Mouse (Mus musculus): ENCODE measurements around the gene Cript.
A peak's percentile ranks its signal among the peaks of the same experiment; 100 is the strongest.

The Cript gene

DNA sequence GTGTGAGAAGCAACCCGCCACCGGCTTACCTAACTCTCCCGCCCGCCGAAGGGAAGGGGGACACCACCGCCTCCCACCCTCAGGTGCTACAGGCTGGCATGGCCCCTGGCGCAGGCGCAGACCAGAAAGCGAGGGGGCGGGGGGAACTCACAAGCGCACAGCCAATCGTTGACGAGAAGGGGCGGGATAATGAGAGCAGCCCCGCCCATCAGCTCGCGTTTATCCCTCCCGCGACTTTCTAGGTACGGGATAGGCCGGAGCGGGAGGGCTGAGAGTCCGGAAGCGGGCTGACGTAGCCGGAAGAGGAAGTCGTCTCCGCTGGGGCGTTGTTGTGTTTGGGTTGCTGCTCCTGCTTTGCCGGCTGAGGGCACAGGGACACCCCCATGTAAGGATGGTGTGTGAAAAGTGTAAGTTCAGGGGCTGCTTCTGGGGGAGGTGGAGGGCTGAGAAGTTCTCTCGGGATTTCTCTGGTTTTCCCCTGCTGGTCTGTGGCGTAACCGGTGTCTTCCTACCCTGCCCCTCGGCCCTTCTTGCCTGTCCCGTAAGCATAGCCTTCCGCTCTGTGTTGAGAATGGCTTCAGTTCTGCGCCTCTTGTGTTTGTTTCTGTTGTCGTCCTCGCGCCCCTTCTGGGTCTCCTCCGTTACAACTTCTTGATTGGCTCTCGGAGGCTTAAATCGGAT is at the start of gene Cript, which contains the start of gene Pigf:
Cript (plus strand) TSS at position 282 of the 681 bp plus-strand sequence.
Pigf (minus strand) TSS at position 138 of the 681 bp plus-strand sequence.
- peak; percentile 99 for DNase-seq

DNA sequence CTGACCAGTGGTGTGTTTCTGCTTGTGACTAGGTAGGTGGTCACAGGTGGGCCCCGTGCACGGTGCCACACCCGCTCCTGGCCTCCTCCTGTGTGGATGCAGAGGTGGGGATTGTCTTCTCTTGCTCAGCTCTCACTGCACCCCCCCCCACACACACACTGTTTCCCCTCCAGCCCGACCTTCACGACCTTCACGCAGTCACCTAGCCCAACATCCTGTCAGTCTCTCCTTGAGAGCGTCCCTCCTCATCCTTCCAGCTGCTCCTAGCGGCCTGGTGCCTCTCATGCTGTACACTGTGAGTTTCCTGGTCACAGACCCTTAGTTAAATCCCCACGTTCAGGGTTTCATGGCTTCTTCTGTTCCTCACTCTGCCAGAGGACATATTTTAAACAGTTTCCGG is 49.0 kb upstream of the Cript start:
- no peak for DNase-seq

DNA sequence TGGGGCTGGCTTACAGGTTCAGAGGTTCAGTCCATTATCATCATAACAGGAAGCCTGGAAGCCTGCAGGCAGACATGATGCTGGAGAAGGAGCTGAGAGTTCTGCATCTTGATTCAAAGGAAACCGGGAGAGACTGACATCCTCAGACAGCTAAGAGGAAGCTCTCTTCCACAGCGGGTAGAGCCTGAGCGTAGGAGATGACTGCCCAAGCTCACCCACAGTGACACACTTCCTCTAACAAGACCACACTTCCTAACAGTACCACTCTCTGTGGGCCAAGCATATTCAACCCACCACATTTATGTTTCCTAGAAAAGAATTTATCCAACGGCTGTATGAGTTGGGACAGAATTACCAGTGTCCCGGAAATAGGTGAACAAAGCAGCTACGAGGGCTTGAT is 46.9 kb upstream of the Cript start:
- no peak for DNase-seq

DNA sequence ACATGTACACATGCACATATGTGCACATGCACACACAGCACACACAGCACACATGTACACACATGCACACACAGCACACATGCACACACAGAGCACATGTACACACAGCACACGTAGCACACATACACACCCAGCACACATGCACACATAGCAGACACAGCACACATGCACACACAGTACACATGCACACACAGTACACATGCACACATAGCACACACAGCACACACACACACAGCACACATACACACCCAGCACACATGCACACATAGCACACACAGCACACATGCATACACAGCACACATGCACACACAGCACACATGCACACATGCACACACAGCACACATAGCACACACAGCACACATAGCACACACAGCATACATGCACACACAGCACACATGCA is 44.1 kb upstream of the Cript start:
- DNase-seq: no peak

DNA sequence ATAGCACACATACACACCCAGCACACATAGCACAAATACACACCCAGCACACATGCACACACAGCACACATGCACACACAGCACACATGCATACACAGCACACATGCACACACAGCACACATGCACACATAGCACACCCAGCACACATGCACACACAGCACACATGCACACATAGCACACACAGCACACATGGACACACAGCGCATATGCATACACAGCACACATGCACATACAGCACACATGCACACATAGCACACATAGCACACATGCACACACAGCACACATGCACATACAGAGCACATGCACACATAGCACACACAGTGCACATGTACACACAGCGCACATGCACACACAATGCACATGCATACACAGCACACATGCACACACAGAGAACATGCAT is 43.6 kb upstream of the Cript start:
- DNase-seq: no peak

DNA sequence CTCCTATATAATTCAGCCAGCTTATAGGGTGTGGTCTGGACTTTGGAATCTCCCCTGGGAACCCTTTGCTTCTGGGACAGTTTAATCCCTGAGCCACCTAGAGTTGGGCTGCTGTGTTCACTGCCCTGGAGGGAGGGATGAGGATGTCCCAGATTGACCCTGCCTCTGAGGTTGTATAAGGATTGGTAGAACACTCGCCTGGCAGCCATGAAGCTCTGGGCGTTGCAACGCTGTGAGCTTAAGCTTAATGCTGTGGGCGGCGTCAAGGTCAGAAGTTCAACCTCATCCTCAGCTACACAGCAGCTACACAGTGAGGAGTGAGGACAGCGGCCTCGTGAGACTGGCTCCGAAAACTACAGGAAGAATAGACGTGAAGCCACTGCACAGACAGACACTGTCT is 42.9 kb upstream of the Cript start:
- no peak for DNase-seq

DNA sequence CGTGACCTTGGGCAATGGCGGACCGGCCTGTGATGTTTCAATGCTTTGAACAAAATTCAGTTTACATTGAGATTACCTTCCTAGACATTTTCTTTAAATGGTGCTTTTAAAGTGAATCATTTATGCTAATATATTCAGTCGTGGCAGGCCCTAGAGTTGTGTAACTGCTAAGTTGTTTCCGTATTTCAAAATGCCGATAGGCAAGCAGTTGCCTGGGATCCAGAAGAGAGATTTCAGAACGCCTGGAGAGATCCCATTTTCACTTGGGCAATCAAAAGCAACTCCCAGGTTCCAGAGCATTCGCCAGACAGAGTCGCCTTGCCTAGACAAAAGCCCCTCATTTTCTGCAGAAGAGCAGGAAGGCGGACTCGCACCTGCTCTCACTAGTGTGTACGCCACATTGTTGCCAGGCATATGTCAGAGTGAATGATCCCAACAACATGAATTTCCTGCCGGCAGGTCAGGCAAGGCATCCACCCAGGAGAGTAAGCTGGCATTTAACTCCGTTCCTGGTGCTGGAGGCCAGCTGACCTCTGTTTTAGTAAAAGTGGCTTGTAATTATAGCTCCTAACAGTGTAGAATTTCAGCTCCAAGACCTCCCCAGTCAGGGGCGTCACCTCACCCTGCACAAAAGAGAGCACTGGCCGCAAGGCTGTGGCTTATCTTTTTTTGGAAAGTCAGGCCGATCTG is 38.8 kb upstream of the Cript start:
- no peak for DNase-seq

DNA sequence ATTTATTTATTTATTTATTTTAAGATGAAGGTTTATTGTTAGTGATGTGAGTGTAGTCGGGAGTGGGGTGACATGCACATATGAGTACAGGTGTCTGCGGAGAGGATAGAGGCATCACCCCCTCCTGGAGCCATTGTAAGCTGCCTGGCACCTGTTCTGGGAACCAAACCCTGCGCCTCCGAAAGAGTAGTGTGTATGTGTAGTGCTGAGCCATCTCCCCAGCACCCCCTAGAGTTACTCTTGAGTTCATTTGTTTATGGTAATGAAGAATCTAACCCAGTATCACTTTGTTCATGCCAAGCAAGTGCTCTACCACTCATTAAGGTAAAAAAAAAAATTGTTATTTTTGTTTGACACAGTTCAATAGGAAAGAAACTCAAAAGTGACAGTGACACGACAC is 37.2 kb upstream of the Cript start:
- DNase-seq: no peak

DNA sequence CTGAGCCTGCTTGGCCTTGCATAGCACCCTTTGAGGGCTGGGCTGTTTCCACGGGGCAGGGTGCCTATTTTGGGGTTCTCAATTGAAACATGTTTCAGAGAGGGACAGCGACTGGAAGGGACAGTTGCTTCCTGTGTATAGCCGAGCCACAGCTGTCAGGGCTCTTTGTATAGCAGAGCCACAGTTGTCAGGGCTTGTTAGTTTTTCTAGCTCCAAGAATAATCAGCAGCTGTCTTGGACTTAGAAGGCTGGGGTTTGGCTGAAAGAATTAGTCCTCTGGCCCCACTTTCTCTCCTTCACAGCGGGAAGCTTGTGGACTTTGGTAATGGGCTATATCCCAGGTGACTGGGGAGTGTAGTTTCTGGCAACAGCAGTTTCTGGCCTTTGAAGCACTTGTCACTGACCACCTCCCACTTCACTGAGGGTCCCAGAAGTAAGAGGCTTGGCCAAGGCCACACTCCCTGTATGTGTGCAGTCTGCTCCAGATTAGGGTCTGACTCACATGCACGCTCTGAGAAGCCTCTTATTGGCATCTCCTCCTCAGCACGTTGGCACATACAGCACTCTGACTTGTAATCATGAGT is 36.7 kb upstream of the Cript start:
- no peak for DNase-seq

DNA sequence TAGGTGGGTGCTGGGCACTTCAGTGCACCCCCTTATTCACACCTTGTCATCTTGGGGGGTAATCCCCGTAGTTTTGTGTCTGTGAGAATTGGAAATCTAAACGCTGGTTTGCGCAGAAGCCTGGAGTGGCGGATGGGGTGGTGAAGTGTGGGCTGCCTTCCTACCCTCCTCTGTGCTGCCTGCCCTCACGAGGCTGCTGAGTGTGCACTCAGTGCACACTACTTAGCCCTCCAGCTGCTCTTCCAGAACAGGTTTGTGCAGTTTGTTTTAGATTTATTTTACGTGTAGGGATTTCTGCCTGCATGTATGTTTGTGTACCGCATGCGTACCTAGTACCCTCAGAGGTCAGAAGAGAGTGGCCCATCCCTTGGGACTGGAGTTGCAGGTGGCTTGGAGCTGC is 34.0 kb upstream of the Cript start:
- no peak for DNase-seq

DNA sequence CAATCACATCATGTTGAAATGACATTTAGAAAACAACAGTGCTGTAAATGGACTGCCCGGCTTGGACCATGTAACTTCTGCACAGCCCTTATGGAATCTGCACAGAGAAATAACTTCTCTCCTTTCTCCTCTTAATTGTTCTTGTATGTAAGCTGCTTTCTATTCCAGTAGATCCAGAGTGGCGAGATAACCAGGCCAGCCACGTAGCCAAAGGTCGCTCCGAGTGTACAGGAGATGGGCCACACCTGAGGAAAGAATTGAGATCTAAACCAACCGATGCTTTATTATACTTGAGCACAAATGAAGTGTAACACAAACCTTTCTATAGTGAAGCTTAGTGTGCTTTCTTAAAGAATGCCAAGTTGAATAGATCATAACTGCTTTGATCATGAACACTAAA is 28.0 kb upstream of the Cript start:
- DNase-seq: no peak

DNA sequence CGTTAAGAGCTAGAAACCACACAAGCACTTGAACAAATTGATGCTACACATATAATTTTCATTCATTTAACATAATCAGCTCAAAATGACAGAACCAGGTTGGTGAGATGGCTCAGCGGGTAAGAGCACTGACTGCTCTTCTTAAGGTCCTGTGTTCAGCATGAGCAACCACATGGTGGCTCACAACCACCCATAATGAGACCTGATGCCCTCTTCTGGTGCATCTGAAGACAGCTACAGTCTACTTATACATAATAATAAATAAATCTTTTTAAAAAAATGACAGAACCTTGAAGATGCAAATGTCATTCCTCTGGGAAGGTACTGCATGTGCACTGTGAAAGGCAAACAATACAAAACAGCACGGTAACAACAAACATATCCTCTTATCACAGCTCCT is 16.4 kb upstream of the Cript start:
- DNase-seq: no peak

DNA sequence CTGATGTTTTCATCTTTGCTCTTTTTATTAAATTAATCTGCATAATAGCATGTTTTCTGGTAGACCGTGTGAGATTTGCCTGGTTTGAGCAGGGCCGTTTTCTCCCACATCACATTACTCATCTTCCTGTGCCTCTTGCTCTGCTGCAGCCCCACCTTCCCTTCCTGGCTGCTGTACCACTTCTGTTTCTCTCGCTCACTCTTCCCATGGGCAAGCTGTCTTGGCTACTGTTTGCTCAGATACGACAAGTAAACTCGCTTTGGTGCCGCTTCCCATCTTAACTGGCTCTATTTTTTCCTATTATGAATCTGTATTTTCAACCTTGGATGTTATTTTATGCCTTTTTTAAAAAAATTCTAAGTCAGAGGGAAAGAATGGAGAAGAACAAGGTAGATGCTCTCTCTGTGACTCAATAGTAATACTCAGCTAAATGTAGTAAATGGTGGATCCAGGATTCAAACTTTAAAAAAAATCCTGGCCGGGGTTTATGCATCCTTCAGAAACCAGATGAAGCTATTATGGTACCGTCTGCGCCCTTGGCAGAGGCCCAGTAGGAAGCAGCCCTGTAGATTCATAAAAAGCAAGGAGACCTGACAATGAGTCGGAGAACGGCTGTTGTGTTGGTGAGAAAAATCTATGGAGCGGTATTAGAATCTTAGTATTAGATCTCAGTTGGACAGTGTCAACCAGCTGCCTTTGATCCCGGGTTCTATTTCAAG is 13.9 kb upstream of the Cript start:
- peak; percentile 75 for DNase-seq

DNA sequence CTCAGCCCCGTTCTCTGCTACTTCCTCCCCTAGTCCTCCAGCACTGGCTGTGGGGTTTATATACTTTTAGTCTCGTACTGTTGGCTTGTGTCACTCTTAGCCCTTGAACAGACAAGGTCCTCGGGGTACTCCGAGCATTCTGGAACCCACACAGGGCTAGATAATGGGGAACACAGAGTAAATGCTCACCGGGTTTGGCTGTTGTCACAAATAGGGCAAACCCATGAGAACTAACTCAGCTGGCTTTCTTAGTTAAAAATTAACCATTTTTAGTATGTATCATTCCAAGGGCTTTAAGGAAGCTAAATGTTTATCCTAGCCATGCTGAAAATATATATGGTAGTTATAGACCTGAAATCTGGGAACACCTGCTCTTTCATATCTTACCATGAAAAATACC is 5.7 kb upstream of the Cript start:
- DNase-seq: no peak

DNA sequence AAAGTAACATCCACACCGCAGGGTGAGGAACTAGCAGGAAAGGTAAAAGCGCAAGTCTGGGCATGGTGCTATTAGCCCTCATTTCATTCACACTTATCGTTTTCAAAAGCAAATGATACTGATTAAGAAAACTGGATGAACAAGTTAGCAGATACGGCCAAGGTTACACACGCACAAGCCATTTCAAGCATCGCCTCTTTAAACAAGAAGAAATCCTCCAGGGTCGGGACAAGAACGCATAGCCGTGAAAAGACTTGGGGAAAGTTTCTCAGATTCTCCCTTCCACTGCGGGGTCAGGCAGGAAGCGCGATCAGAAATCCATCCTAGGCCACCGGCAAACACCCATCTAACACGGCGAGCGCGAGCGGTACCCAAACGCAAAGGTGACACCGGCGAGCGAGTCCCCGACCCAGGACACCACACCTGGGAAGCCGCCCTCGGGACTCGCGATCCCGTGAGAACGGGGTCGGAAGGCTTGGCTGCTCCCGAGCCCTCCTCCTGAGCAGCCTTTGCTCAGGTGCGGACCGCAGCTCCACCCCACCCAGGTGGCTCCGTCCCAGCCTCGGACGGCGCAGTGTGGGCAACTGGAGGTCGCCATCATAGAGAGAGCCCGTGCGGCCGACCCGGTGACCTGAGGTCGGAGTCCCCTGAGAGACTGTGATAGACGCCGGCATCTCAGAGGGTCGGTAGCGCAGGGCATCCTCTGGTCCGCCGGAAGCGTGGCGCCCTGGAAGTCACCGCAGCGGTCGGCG is 683 bp upstream of the Cript start:
- DNase-seq: no peak

DNA sequence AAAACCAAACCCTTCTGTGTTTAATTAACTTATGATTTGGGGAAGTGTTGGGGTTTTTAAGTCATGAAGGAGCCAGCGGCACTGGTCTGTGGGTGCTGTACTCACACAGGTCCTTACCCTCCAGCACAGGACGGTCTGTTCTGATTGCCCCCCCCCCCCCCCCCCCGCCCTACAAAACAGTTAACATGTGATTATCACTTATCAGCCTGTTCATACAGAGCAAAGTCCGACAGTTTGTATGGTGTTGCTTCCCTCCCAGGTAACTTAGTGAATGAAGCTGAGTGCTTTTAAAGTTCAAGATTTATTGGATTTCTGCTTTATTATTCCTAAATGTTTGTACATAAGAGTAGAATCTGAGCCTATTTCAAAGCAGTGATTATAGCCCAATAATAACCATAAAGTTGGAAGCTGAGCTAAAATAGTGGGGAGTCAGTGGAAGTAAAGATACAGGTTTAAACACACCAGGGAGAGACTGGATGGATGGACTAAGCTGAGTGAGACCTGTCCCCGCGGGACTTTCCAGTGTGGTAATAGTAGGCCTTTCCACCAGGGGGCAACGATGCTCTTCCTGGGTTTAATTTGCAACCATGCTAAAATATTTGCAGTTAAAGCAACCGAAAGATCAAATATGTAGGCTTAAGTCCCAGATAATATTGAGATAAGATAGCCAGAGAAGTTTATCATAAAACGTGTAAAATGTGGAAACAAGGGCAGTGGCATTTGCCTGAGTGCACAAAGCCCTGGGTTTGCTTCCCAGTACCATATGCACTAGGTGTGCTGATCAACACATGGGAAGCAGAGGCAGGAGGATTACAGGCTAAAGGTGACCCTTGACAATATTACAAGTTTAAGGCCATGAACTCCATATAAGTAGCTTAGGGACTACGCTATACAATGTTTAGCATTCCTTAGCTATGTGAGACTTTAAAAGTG is 11.1 kb downstream of the Cript start:
- no peak for DNase-seq

DNA sequence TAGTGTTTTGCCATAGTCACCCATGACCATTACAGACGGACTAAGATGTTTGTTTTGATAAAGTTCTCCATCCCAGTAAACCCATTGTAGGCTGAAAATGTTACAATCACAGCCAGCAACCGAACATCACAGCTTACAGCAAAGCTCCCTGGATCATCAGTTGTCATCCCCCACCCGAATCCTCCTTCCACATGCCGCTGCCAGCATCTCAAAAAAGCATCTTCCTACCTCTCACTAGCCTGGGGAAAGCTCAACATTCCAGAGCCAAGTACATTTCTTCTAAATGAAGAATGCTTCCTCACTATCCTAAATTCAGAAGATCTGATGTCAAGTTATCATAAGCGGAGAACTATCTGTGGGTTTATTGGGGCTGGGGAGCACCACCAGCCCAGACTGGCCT is 13.1 kb downstream of the Cript start:
- no peak for DNase-seq

DNA sequence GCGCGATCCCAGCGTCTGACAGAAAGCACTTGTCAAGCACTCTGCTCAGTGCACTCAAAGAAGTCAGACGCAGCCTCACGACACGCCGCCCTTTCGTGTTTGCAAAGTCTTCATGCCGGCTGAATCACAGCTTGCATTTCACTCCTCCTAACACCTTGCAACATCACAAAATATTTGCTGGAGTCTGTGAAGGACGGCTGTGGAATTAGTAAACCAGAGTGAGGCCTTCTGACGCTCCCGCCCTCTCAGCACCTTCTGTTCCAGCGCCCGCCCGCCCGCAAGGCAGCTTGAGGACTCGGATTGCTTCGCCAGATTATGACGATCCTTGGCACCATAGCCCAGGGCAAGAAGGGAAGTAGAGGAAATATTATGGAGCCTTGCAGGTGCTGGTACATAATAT is 16.4 kb downstream of the Cript start:
- DNase-seq: no peak

DNA sequence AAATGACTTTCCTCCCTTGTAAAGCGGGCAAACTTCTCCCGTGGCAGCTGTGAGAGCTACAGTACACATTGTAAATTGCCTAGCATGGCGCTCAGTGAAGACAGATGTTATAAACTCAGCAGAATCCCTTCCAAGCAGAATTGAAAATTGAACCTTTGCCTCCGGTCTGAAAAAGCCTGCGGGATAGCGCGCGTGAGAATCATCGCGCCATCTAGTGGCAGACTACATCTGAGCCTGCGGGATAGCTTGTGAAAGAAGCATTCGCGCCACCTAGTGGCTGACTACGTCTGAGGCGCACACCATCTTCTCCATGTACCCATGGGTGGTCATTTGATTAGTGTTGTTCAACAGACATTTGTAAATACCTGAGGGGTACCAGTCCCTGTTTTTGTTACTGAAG is 19.0 kb downstream of the Cript start:
- DNase-seq: peak; percentile 87

DNA sequence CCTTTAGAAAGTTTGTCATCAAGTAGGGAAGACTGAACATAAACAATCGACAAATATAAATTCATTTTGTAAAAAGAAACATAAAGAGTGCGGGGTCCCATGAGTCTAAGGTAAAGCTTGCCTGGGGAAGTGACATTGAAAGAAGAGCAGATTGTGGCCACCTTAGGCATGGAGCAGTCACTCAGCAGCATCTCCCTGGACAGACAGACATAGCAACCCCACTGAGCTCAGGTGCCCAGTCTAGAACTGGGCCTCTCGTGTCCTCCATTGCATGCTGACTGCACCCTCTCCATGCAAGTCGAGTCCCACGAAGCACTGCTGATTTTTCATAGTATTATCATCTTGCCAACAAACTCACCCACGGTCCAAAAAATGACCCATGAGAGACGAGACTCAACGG is 19.4 kb downstream of the Cript start:
- DNase-seq: no peak

DNA sequence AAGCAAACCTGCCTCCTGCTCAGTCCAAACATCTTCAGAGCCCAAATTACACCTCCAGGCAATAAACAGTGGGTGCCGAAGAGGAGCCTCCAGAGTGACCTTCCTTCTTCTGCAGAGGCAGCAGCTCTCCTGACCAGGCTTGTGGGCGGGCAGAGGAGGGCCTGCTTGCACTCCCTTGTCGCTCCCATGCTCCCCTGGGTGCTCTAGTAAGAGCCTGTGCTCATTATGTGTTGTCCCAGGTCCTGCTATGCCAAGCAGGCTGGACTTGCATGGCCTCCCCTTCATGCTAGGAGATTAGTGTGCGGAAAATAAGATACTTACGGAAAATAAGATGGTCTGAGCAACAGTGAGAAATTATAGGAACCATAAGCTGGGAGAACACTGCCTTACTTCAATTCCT is 24.3 kb downstream of the Cript start:
- no peak for DNase-seq
